ENCODE assay signal across 13 mouse cellular contexts in the genomic region with DNA sequence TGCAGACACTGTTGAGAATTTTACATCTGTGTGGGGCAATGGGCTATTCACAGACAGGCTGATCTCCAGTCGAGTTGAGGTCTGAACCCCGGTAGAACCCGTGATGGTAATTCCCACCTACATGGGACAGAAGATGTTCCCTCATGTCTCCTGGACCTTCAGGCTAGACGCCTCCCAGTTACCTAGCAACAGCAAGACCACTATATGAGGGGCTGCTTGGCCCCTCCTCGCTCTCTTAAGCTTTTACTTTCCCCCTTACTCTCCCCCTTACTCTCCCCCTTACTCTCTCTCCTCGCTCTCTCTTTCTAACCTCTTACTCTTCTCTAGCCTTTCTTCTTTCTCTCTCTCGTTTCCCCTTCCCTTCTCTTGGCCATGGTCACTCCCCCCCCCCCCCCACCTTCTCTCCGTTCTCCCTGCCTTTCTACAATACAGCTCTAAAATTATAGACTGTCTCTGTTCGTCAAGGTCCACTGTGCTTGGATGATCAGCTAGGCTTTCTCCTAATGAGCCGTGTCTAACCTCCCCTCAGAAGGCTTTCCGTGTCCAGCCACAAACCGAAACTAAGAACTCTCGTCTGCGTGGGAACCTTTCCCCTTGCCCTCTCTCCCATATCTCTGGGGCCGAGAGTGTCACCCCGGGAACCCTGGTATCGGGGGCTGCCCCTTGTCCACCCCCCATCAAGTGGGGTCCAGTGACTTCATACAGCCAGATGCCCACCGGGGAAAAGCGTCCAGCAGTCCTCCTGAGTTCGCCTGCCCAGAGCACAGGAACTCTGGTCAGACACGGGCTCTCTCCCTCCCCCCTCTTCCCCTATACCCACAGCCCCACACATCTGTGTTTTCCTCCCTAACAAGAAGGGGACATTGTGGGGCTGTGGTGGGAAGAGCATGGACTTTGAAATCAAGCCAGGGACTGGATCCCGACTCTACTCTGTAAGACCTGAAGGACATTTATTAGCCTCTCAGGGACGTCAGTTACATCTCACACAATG.
DNase-seq lines count a peak whose midpoint lies in the region; ATAC-seq and TF ChIP-seq lines count a peak whose summit lies in the region.
"Had no signal": no experiment of that assay in that cellular context is flagged by ENCODE, and none has a peak within 500 bp of the region (broad histone marks: within the 10 kb centered on the region; RNA-seq: fewer than 3 reads in every experiment).

No protein-coding gene starts in this region.

- ATAC-seq in hindbrain, embryonic 14.5 days (ENCODE audit: low FRiP score) = peak; percentile 27; the same call in 1 of the 2 replicates
- peak; percentile 86 for ATAC-seq in kidney, embryonic 16.5 days (ENCODE audit: low FRiP score, low TSS enrichment)

- H3K4me1 ChIP-seq in hindbrain, embryonic 14.5 days (replicated peaks; ENCODE audit: control insufficient read depth, insufficient read depth, low read length) = peaks cover 9% of the 10 kb centered on the region; the same call in 1 of the 2 replicates
- H3K4me1 ChIP-seq in hindbrain, embryonic 10.5 days (replicated peaks) = peaks cover 13% of the 10 kb centered on the region; the same call in 1 of the 2 replicates
- peaks cover 32% of the 10 kb centered on the region for H3K4me1 ChIP-seq in kidney, embryonic 16.5 days (ENCODE audit: insufficient read depth, low read length)
- H3K4me1 ChIP-seq: embryonic facial prominence, embryonic 12.5 days had no signal

- H3K27ac ChIP-seq in hindbrain, embryonic 14.5 days = no peak overlapping the region
- no peak overlapping the region for H3K27ac ChIP-seq in hindbrain, embryonic 10.5 days
- peak overlapping the region; percentile 91 for H3K27ac ChIP-seq in kidney, embryonic 16.5 days (ENCODE audit: low read length)
- H3K27ac ChIP-seq in layer of hippocampus, adult 2 months = no peak overlapping the region
- H3K27ac ChIP-seq: embryonic facial prominence, embryonic 12.5 days; hindbrain, embryonic 13.5 days had no signal

- DNase-seq in hindbrain, embryonic 14.5 days (ENCODE audit: low spot score) = no peak
- DNase-seq in hindbrain, embryonic 10.5 days (ENCODE audit: low spot score) = no peak
- DNase-seq in MEL-GATA-1-ER (ENCODE audit: extremely low read depth, low read depth) = peak; percentile 25
- DNase-seq in layer of hippocampus, postnatal 14 days (ENCODE audit: low spot score in 2 of 2) = no peak
- DNase-seq in layer of hippocampus, adult 2 months (ENCODE audit: low spot score in 2 of 2) = no peak
- DNase-seq: gastrocnemius, postnatal 10 days; spleen, adult 18-20 months; thymus, postnatal 36 days had no signal

- WGBS in hindbrain, embryonic 14.5 days = 75% methylated on average over 22 of the region's 23 CpGs
- 77% methylated on average over 23 of the region's 23 CpGs for WGBS in hindbrain, embryonic 10.5 days
- WGBS in kidney, embryonic 16.5 days = 30% methylated on average over 23 of the region's 23 CpGs

- H3K9ac ChIP-seq in hindbrain, embryonic 14.5 days = no peak overlapping the region
- peak overlapping the region; percentile 67 for H3K9ac ChIP-seq in kidney, embryonic 16.5 days (replicated peaks; ENCODE audit: low read length)
- H3K9ac ChIP-seq: embryonic facial prominence, embryonic 12.5 days; hindbrain, embryonic 13.5 days had no signal

- no peaks in the 10 kb centered on the region for H3K79me3 ChIP-seq in C2C12 (ENCODE audit: low read depth)

- no peak for TF ChIP-seq CTCF in C2C12 (IDR thresholded peaks at IDR 0.05; ENCODE audit: control insufficient read depth, insufficient read depth, insufficient read length)
- no peak for TF ChIP-seq CTCF in layer of hippocampus, adult 2 months (conservative IDR thresholded peaks at IDR 0.05)

- no peaks in the 10 kb centered on the region for H3K9me3 ChIP-seq in hindbrain, embryonic 14.5 days (ENCODE audit: control insufficient read depth, low read length)
- H3K9me3 ChIP-seq in hindbrain, embryonic 10.5 days = peaks cover 3% of the 10 kb centered on the region; the same call in 1 of the 2 replicates
- H3K9me3 ChIP-seq in kidney, embryonic 16.5 days (ENCODE audit: low read length) = no peaks in the 10 kb centered on the region
- H3K9me3 ChIP-seq: embryonic facial prominence, embryonic 12.5 days; hindbrain, embryonic 13.5 days had no signal

- H3K4me3 ChIP-seq in hindbrain, embryonic 14.5 days (replicated peaks; ENCODE audit: low read length) = no peak overlapping the region
- H3K4me3 ChIP-seq in hindbrain, embryonic 10.5 days = no peak overlapping the region
- peak overlapping the region; percentile 8 for H3K4me3 ChIP-seq in C2C12 (ENCODE audit: insufficient read depth, poor library complexity, severe bottlenecking)
- peak overlapping the region; percentile 49 for H3K4me3 ChIP-seq in kidney, embryonic 16.5 days (ENCODE audit: low read length)
- H3K4me3 ChIP-seq in layer of hippocampus, adult 2 months = no peak overlapping the region
- H3K4me3 ChIP-seq: embryonic facial prominence, embryonic 12.5 days; hindbrain, embryonic 13.5 days had no signal

- no peaks in the 10 kb centered on the region for H3K79me2 ChIP-seq in C2C12 (ENCODE audit: control insufficient read depth, insufficient read depth)

- peak overlapping the region; percentile 23 for H3ac ChIP-seq in C2C12 (ENCODE audit: control insufficient read depth, insufficient read length, low read depth)

- H3K36me3 ChIP-seq in hindbrain, embryonic 14.5 days (replicated peaks; ENCODE audit: control insufficient read depth, insufficient read depth) = no peaks in the 10 kb centered on the region
- H3K36me3 ChIP-seq in hindbrain, embryonic 10.5 days = no peaks in the 10 kb centered on the region
- H3K36me3 ChIP-seq in C2C12 (ENCODE audit: control insufficient read depth, insufficient read depth) = no peaks in the 10 kb centered on the region
- H3K36me3 ChIP-seq in kidney, embryonic 16.5 days (ENCODE audit: insufficient read depth, low read length) = no peaks in the 10 kb centered on the region
- H3K36me3 ChIP-seq: embryonic facial prominence, embryonic 12.5 days; G1E; hindbrain, embryonic 13.5 days had no signal

- H3K4me2 ChIP-seq in hindbrain, embryonic 14.5 days (replicated peaks) = no peak overlapping the region
- H3K4me2 ChIP-seq in kidney, embryonic 16.5 days (replicated peaks; ENCODE audit: low read depth, low read length) = peak overlapping the region; percentile 57
- H3K4me2 ChIP-seq: embryonic facial prominence, embryonic 12.5 days; hindbrain, embryonic 13.5 days had no signal

- H3K27me3 ChIP-seq in hindbrain, embryonic 14.5 days (ENCODE audit: control insufficient read depth, insufficient read depth, low read length) = no peaks in the 10 kb centered on the region
- H3K27me3 ChIP-seq in hindbrain, embryonic 10.5 days (ENCODE audit: insufficient read depth, poor library complexity, severe bottlenecking) = no peaks in the 10 kb centered on the region
- H3K27me3 ChIP-seq in C2C12 (ENCODE audit: control insufficient read depth, insufficient read depth, insufficient read length) = no peaks in the 10 kb centered on the region
- H3K27me3 ChIP-seq in kidney, embryonic 16.5 days (ENCODE audit: insufficient read depth, low read length) = no peaks in the 10 kb centered on the region
- H3K27me3 ChIP-seq: embryonic facial prominence, embryonic 12.5 days; hindbrain, embryonic 13.5 days had no signal

TF ChIP-seq in C2C12, 6 proteins besides CTCF, POLR2A, EP300 and RAD21:
- TF ChIP-seq FOSL1 (IDR thresholded peaks at IDR 0.05; ENCODE audit: insufficient read depth, low read length, poor library complexity, severe bottlenecking) (no peak), CEBPB (IDR thresholded peaks at IDR 0.05; ENCODE audit: low read depth) (no peak), USF1 (IDR thresholded peaks at IDR 0.05; ENCODE audit: low read depth) (no peak), MYOG (IDR thresholded peaks at IDR 0.05; ENCODE audit: control insufficient read depth, extremely low read depth, insufficient read length) (no peak), MYOD1 (IDR thresholded peaks at IDR 0.05; ENCODE audit: control insufficient read depth, insufficient read length, low read depth) (no peak), MAX (IDR thresholded peaks at IDR 0.05) (no peak)

Comparison
In these comparisons a context has a peak if more than half of its experiments do, and no peak if none do; other contexts are left out.
1. H3K4me3 ChIP-seq: peak in C2C12 (single experiment) and kidney, embryonic 16.5 days (single experiment); none in hindbrain, embryonic 14.5 days (single experiment), hindbrain, embryonic 10.5 days (single experiment) and layer of hippocampus, adult 2 months (single experiment).